Mouse (Mus musculus): ENCODE data around the gene Mlxip. TPM values are rescaled to one million over a fixed set of nuclear protein-coding genes. Genes with fewer than 3 reads are reported as not detected.

Gene Mlxip
- polyA plus RNA-seq, 1 experiment from 2014 or later = 14.0 TPM

DNA sequence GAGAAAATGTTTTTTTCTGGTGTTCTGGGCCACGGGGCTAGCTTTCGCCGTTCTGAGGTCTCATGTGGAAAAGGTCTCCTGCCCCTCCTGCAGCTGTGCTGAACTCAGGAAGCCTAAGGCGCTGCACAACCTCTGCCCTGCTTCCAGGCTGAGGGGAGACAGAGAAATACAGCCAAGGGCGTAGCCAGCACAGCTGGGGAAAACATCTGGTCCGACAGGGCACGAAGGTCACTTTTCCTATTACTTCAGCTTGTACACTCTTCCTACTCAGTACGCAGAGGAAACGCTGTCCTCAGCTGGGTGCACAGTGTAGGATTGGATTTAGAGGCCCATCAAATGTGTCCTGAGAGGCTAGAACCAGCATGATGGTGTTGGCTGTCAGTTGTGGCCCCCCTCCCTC lies 95.3 kb downstream of the Mlxip start:
- WGBS = 69% methylated on average over 9 of the region's 9 CpGs
- H3K4me3 ChIP-seq = no peak overlapping the region
- no peak overlapping the region for H3K27ac ChIP-seq
- peaks cover 10% of the 10 kb centered on the region for H3K4me1 ChIP-seq
- no peak overlapping the region for H3K9ac ChIP-seq
- H3K36me3 ChIP-seq (ENCODE audit: poor library complexity, severe bottlenecking) = no peaks in the 10 kb centered on the region
- 0 out of 2 replicates have a peak, but pooled peaks cover 6% of the 10 kb centered on the region for H3K9me3 ChIP-seq (replicated peaks)
- H3K4me2 ChIP-seq = no peak overlapping the region
- no peaks in the 10 kb centered on the region; the same call in 1 of the 2 replicates for H3K27me3 ChIP-seq
- ATAC-seq = no peak

DNA sequence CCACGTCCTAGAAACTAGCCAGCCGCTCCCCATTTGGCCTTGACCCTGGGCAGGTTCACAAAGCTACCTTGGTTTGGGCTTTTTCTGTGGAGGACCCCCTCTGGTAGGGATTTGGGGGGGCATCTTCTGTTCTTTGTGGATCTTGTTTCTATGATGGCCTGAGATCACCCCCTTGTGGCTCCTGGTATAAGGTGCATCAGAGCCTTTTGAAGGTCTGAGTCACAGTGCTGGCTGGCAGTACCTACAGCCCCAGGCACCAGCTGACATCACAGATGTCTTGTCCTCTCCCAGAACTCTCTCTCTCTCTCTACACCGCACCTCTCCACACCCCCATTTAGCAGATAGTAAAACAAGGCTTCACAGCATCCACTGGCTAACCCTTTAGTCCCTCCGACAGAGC lies 105.1 kb downstream of the Mlxip start:
- Histone ChIP-seq H3K27me3 (no peaks in the 10 kb centered on the region), H3K9ac (no peak overlapping the region), H3K4me2 (no peak overlapping the region), H3K27ac (no peak overlapping the region), H3K9me3 (replicated peaks) (no peaks in the 10 kb centered on the region), H3K4me1 (peaks cover 17% of the 10 kb centered on the region), H3K36me3 (ENCODE audit: poor library complexity, severe bottlenecking) (no peaks in the 10 kb centered on the region), H3K4me3 (no peak overlapping the region)
- no peak for ATAC-seq
- 49% methylated on average over 4 of the region's 4 CpGs for WGBS

DNA sequence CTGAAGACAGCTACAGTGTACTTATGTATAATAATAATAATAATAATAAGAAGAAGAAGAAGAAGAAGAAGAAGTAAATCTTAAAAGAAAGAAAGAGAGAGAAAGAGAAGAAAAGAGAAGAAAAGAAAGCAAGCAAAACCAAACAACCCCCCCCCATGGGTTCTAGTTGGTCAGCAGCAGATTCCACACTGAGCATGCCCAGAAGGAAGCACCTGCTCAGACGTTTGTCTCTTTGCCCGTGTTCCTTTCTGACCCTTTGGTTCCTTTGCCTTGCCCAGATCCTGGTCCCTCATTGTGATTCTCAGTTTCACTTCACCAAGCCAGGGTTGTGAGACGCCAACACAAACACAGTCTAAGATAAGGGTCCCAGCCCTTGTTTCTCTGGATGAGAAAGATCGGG lies 107.4 kb downstream of the Mlxip start:
- Histone ChIP-seq H3K9ac (no peak overlapping the region), H3K4me3 (no peak overlapping the region), H3K9me3 (replicated peaks) (no peaks in the 10 kb centered on the region), H3K27ac (no peak overlapping the region), H3K4me2 (no peak overlapping the region), H3K27me3 (no peaks in the 10 kb centered on the region), H3K4me1 (peaks cover 17% of the 10 kb centered on the region), H3K36me3 (ENCODE audit: poor library complexity, severe bottlenecking) (no peaks in the 10 kb centered on the region)
- no peak for ATAC-seq
- 84% methylated on average over 4 of the region's 4 CpGs for WGBS

Other genes starting within 250 kb of the Mlxip start
- gene Psmd9, start 225.4 kb upstream of the Mlxip start, polyA plus RNA-seq (2015; fragmentation: Nextera tagmentation; extraction: Ambion mirVana) = 75.5 and 77.3 TPM in 2 replicates
- not detected in 2 replicates for gene Hpd, start 212.1 kb upstream of the Mlxip start, polyA plus RNA-seq (2015; fragmentation: Nextera tagmentation; extraction: Ambion mirVana)
- 1.5 and 2.1 TPM in 2 replicates for gene Wdr66, start 142.7 kb upstream of the Mlxip start, polyA plus RNA-seq (2015; fragmentation: Nextera tagmentation; extraction: Ambion mirVana)
- 66.4 and 75.0 TPM in 2 replicates for gene Bcl7a, start 51.0 kb upstream of the Mlxip start, polyA plus RNA-seq (2015; fragmentation: Nextera tagmentation; extraction: Ambion mirVana)
- gene Lrrc43, start 94.5 kb downstream of the Mlxip start, polyA plus RNA-seq (2015; fragmentation: Nextera tagmentation; extraction: Ambion mirVana) = 0.25 and 0.31 TPM in 2 replicates
- gene Il31, start 94.7 kb downstream of the Mlxip start, polyA plus RNA-seq (2015; fragmentation: Nextera tagmentation; extraction: Ambion mirVana) = not detected in 2 replicates
- gene B3gnt4, start 115.7 kb downstream of the Mlxip start, polyA plus RNA-seq (2015; fragmentation: Nextera tagmentation; extraction: Ambion mirVana) = 1.7 and 2.0 TPM in 2 replicates
- 133 and 137 TPM in 2 replicates for gene Diablo, start 129.4 kb downstream of the Mlxip start, polyA plus RNA-seq (2015; fragmentation: Nextera tagmentation; extraction: Ambion mirVana)
- 0.97 and 1.2 TPM in 2 replicates for gene Gm49027, start 130.7 kb downstream of the Mlxip start, polyA plus RNA-seq (2015; fragmentation: Nextera tagmentation; extraction: Ambion mirVana)
- 32.8 and 38.1 TPM in 2 replicates for gene Vps33a, start 178.2 kb downstream of the Mlxip start, polyA plus RNA-seq (2015; fragmentation: Nextera tagmentation; extraction: Ambion mirVana)